Mouse (Mus musculus): Measurements from ENCODE around the gene Cyp39a1.

DNA sequence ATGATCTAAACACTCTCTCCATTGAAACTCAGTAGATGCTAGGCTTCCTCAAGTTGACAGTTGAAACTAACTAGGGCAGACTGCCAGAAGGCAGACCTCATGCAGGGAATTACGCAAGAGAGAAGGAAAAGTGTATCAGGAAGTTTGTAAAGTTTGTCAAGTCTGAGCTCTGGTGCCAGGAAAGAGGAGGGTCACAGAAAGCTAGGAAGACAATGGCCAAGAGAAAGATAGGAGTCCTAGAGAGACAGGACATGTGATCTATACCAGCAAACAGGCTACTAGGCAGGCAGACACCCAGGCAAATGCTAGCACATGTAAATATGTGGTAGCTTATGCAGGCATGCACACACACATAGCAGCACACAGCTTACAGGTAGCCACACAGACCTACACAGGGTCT, 8.0 kb downstream of the Cyp39a1 start:
- TF ChIP-seq CTCF (IDR thresholded peaks at IDR 0.05; ENCODE audit: low read depth) (no peak), EP300 (IDR thresholded peaks at IDR 0.05; ENCODE audit: low read depth) (no peak)
